Mouse (Mus musculus) spleen, adult 2 months (tissue): ENCODE results near the gene Serinc1. TPM values are rescaled to one million over a fixed set of nuclear protein-coding genes. Genes with fewer than 3 reads are reported as not detected.
A peak's percentile ranks its signal among the peaks of the same experiment; 100 is the strongest.
"Not testable (repeated sequence)": the region's sequence is repeated elsewhere in the genome, so short reads cannot be mapped to it uniquely, and the experiment has no call there.

ENCODE experiments used
- DNase-seq, 2 experiments: peaks; one replicate each; pipeline versions ENCODE4 v3.0.0 to v3.0.0-alpha.2; 2012 to 2021; ENCODE audit warnings: low spot score in 2 of 2, low read depth in 1 of 2
- H3K27ac ChIP-seq: fragments of 200-500 bp; 2 replicates; pipeline ENCODE4 v1.5.1; 2012; ENCODE audit warnings: low read length, inconsistent platforms; ENCODE audit not compliant: insufficient read depth
- H3K27me3 ChIP-seq: fragments of 200-500 bp; 2 replicates; pipeline ENCODE4 v1.6.1; 2012; ENCODE audit warnings: mild to moderate bottlenecking, moderate library complexity, low read length, inconsistent platforms; ENCODE audit not compliant: control insufficient read depth, insufficient read depth
- H3K36me3 ChIP-seq: fragments of 200-500 bp; 2 replicates; pipeline ENCODE4 v1.6.1; 2012; ENCODE audit warnings: mild to moderate bottlenecking, low read length, inconsistent platforms; ENCODE audit not compliant: control insufficient read depth, insufficient read depth
- H3K4me1 ChIP-seq: fragments of 200-500 bp; 2 replicates; pipeline ENCODE4 v1.6.1; 2011; ENCODE audit warnings: inconsistent platforms; ENCODE audit not compliant: control insufficient read depth, insufficient read depth, insufficient read length
- H3K4me3 ChIP-seq: fragments of 200-500 bp; 2 replicates; pipeline ENCODE4 v1.5.1; 2011; ENCODE audit warnings: mild to moderate bottlenecking, inconsistent platforms; ENCODE audit not compliant: insufficient read depth, insufficient read length; ENCODE audit errors: extremely low read depth
- CTCF ChIP-seq: fragments of 200-500 bp; IDR thresholded peaks from 2 replicates; pipeline ENCODE4 v1.5.1; 2011; ENCODE audit warnings: mild to moderate bottlenecking, inconsistent platforms; ENCODE audit not compliant: insufficient read depth, insufficient read length, insufficient replicate concordance; ENCODE audit errors: extremely low read depth
- POLR2A ChIP-seq: fragments of 200-500 bp; IDR thresholded peaks from 2 replicates; pipeline ENCODE4 v1.6.1; 2011; ENCODE audit warnings: low read depth, low read length, inconsistent platforms
- WGBS: fragments of 180-500 bp; shearing (Covaris S2); methylation state at CpG from one replicate; pipeline ENCODE4 v1.1.7; 2018; 5-methylcytosine and 5-hydroxymethylcytosine counted together
- polyA plus RNA-seq: library from polyadenylated mRNA; depleted of rRNA; stranded (reverse); fragments of >200 nt; gene quantifications from 2 replicates; pipeline ENCODE4 v1.2.3, GENCODE M21; 2012

Gene Serinc1
- polyA plus RNA-seq, 1 experiment = 21.6 TPM

DNA sequence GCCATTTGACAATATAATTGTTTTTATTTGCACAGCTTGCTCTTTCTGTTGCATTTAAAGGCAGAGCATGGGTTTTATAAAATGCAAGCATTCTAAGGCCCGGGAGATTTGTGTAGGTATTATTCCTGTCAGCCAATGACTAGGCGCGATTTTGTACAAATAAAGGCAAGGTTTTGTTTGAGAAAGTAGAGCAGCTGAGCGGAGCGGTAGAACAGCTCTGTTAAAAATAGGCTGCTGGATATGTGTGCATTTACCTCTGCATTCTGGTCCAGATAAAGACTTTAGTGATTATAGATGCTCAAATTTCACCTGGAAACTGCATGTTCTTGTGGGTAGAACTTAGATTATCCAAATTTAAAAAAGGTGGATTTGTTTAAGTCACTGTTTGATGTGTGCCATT is 25.3 kb upstream of the Serinc1 start:
- DNase-seq = no peak
- H3K27ac ChIP-seq = no peak overlapping the region
- TF ChIP-seq POLR2A (no peak), CTCF (no peak)
- no peaks in the 10 kb centered on the region for H3K27me3 ChIP-seq
- no peaks in the 10 kb centered on the region for H3K4me1 ChIP-seq
- no peak overlapping the region for H3K4me3 ChIP-seq
- no peaks in the 10 kb centered on the region for H3K36me3 ChIP-seq
- WGBS = 90% methylated on average over 5 of the region's 5 CpGs

DNA sequence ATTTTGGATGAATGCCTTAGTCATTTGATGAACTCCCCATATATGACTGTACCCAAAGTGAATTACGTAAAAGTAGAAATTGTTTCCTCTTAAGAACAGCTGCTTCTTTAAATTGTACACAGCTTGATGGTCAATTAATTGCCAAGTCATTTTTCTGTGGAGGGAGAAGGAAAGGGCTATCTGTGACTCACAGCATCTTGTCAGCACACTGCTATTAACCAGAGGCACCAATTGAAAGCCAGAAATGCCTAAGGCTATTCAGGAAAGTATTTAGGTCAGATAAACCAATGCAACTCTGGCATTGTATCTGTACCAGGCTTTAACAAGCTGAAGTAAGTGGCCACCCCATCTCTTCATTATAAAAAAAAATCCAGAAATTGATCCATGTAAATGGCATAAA is 21.4 kb upstream of the Serinc1 start:
- no peaks in the 10 kb centered on the region for H3K4me1 ChIP-seq
- H3K4me3 ChIP-seq = no peak overlapping the region
- no peaks in the 10 kb centered on the region for H3K36me3 ChIP-seq
- WGBS = 83% methylated on average over 1 of the region's 1 CpGs
- DNase-seq = no peak
- H3K27me3 ChIP-seq = no peaks in the 10 kb centered on the region
- TF ChIP-seq CTCF (no peak), POLR2A (no peak)
- H3K27ac ChIP-seq = no peak overlapping the region

DNA sequence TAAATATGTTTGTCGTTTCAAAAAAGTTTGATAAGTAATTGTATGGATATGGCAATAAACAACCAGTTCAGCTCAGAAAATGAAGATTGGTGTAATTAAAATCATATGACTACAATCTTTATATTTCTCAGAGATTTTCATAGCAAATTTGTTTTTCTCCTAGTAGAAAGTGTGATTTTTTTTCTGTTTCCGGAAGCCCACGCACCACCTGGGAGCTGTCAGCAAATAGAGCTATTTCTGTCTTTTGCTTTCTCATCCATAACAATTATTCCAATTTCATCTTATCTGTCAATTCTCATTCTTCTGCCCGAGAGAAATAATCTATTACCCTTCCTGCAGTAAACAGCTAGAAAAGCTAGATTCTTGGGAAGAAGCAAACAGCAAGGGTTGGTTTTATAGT is 17.3 kb upstream of the Serinc1 start:
- WGBS = 87% methylated on average over 4 of the region's 4 CpGs
- TF ChIP-seq POLR2A (no peak), CTCF (no peak)
- H3K27ac ChIP-seq = no peak overlapping the region
- H3K27me3 ChIP-seq = no peaks in the 10 kb centered on the region
- H3K4me3 ChIP-seq = no peak overlapping the region
- H3K4me1 ChIP-seq = no peaks in the 10 kb centered on the region
- no peaks in the 10 kb centered on the region for H3K36me3 ChIP-seq
- DNase-seq = no peak

- H3K4me3 ChIP-seq, H3K4me1 ChIP-seq, H3K27ac ChIP-seq, H3K36me3 ChIP-seq, DNase-seq, H3K27me3 ChIP-seq: not testable (repeated sequence)
- WGBS = 89% methylated on average over 9 of the region's 9 CpGs
Observed at GRCm38 (mm10) chr10:57543890-57544289, 11.6 kb upstream of the Serinc1 start.

DNA sequence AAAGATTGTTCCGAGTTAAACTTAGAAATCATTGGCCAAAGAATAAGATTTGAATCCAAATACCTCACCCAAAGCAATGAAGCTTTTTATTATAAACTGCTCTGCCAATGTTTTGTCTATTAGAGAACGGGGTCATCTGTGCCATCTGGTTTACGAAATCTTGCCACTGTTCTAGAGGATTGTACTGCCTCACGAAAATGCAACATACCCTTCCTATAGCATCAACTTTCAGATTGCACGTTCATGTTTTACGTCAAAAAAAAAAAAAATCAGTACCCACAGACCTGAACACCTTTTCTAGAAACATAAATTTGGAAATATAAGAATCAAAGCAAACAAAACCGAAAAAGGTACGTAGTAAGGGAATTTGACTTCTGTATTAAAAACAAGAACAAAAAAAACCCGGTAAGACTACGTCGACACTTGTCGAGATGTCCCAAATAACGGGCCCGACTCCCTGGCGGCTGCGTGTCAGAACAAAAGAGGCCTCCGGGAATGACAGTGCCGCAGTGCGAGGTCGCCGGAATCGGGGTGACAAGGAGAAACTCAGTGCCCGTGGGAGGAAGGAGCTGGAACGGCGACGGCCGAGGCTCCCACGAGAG is 613 bp downstream of the Serinc1 start:
- TF ChIP-seq POLR2A = no peak
- no peak for TF ChIP-seq CTCF
- no peaks in the 10 kb centered on the region for H3K27me3 ChIP-seq
- DNase-seq = peak in 1 of 2 experiments; percentile 15
- H3K36me3 ChIP-seq = peaks cover 6% of the 10 kb centered on the region
- peak overlapping the region; percentile 97 for H3K27ac ChIP-seq
- H3K4me3 ChIP-seq = peak overlapping the region; percentile 100
- peaks cover 4% of the 10 kb centered on the region for H3K4me1 ChIP-seq
- WGBS = 3% methylated on average over 28 of the region's 28 CpGs

DNA sequence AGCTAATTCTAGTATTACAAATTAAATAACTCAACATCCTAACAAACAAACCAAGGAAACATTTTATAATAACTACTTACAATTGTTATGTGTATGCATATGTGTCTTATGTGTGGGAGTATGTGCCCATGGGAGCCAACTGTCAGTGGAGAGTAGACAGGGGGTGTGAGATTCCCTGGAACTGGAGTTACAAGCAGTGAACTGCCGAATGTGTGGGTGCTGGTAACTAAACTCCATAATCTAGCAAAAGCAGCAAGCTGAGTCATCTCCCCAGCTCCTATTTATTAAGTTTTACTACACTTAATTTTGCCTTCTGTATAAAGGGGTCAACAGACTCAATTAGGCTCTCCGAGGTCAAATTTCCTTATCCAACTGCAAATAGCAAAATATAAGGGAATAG is 1.3 kb downstream of the Serinc1 start:
- 65% methylated on average over 2 of the region's 2 CpGs for WGBS
- Histone ChIP-seq H3K4me1 (peaks cover 4% of the 10 kb centered on the region), H3K4me3 (peak overlapping the region; percentile 27; the same call in 1 of the 2 replicates), H3K27me3 (no peaks in the 10 kb centered on the region), H3K27ac (no peak overlapping the region), H3K36me3 (peaks cover 8% of the 10 kb centered on the region)
- TF ChIP-seq POLR2A (no peak), CTCF (no peak)
- no peak for DNase-seq

DNA sequence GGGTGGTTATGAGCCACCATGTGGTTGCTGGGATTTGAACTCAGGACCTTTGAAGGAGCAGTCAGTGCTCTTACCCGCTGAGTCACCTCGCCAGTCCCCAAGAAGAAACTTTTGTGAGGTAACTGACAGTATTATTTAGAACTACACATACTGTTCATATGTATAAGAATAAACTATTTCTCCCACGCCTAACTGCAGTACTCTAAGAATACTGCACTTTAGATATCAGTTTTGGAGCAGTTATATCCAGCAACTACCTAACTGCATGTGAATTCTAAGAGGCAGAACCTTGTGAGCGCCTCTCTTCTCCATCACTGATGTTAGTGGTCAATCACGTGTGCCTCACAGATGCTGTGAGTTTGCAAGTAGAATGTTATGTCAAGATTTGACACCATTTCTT is 5.9 kb downstream of the Serinc1 start:
- TF ChIP-seq CTCF (no peak), POLR2A (no peak)
- H3K4me1 ChIP-seq = peaks cover 4% of the 10 kb centered on the region
- H3K36me3 ChIP-seq = peaks cover 24% of the 10 kb centered on the region
- DNase-seq = no peak
- 94% methylated on average over 5 of the region's 5 CpGs for WGBS
- no peak overlapping the region for H3K4me3 ChIP-seq
- H3K27ac ChIP-seq = no peak overlapping the region
- no peaks in the 10 kb centered on the region for H3K27me3 ChIP-seq
